Mouse (Mus musculus): ENCODE results near the gene Dtx1. TPM values are rescaled to one million over a fixed set of nuclear protein-coding genes. Genes with fewer than 3 reads are reported as not detected.

Dtx1 gene
- polyA plus RNA-seq, 1 experiment from 2014 or later, result 3.8 TPM

GRCm38 (mm10) chr5:120721005-120721404 lies 9.3 kb upstream of the Dtx1 start:
- ATAC-seq (ENCODE audit: borderline replicate concordance, extremely low read depth, low FRiP score, low TSS enrichment), result no peak
- Histone ChIP-seq H3K4me1 (no peaks in the 10 kb centered on the region), H3K27me3 (0 out of 2 replicates have a peak, but pooled peaks cover 2% of the 10 kb centered on the region), H3K4me3 (no peak overlapping the region), H3K9me3 (no peaks in the 10 kb centered on the region), H3K9ac (no peak overlapping the region), H3K4me2 (no peak overlapping the region), H3K27ac (no peak overlapping the region), H3K36me3 (no peaks in the 10 kb centered on the region)
- WGBS, result 52% methylated on average over 7 of the region's 7 CpGs

GRCm38 (mm10) chr5:120718600-120719378 lies 7.1 kb upstream of the Dtx1 start:
- 44% methylated on average over 15 of the region's 15 CpGs for WGBS
- no peaks in the 10 kb centered on the region for H3K4me1 ChIP-seq

GRCm38 (mm10) chr5:120717136-120717535 lies 5.4 kb upstream of the Dtx1 start:
- WGBS, result 58% methylated on average over 10 of the region's 10 CpGs
- H3K9me3 ChIP-seq, result no peaks in the 10 kb centered on the region
- H3K27ac ChIP-seq, result no peak overlapping the region
- H3K9ac ChIP-seq, result no peak overlapping the region
- no peaks in the 10 kb centered on the region for H3K4me1 ChIP-seq
- H3K27me3 ChIP-seq, result peaks cover 30% of the 10 kb centered on the region
- no peak overlapping the region for H3K4me3 ChIP-seq
- no peaks in the 10 kb centered on the region for H3K36me3 ChIP-seq
- ATAC-seq (ENCODE audit: borderline replicate concordance, extremely low read depth, low FRiP score, low TSS enrichment), result no peak
- H3K4me2 ChIP-seq, result no peak overlapping the region

More at GRCm38 (mm10) chr5:120718600-120719378, 7.1 kb upstream of the Dtx1 start:
- peak; percentile 31; the same call in 1 of the 2 replicates for ATAC-seq (ENCODE audit: borderline replicate concordance, extremely low read depth, low FRiP score, low TSS enrichment)
- Histone ChIP-seq H3K4me2 (no peak overlapping the region), H3K27me3 (peaks cover 14% of the 10 kb centered on the region), H3K36me3 (no peaks in the 10 kb centered on the region), H3K9ac (no peak overlapping the region), H3K4me3 (no peak overlapping the region), H3K27ac (no peak overlapping the region), H3K9me3 (no peaks in the 10 kb centered on the region)

GRCm38 (mm10) chr5:120714314-120714713 lies 2.6 kb upstream of the Dtx1 start:
- no peak overlapping the region for H3K27ac ChIP-seq
- H3K27me3 ChIP-seq, result peaks cover 58% of the 10 kb centered on the region
- H3K9ac ChIP-seq, result no peak overlapping the region
- H3K4me1 ChIP-seq, result peaks cover 21% of the 10 kb centered on the region
- H3K4me2 ChIP-seq, result no peak overlapping the region
- WGBS, result 3% methylated on average over 16 of the region's 16 CpGs
- H3K36me3 ChIP-seq, result no peaks in the 10 kb centered on the region
- no peak for ATAC-seq (ENCODE audit: borderline replicate concordance, extremely low read depth, low FRiP score, low TSS enrichment)
- H3K4me3 ChIP-seq, result no peak overlapping the region
- no peaks in the 10 kb centered on the region for H3K9me3 ChIP-seq

- no peak overlapping the region for H3K4me3 ChIP-seq
- no peak overlapping the region for H3K4me2 ChIP-seq
- no peak overlapping the region for H3K27ac ChIP-seq
- H3K4me1 ChIP-seq, result peaks cover 21% of the 10 kb centered on the region
- H3K36me3 ChIP-seq, result no peaks in the 10 kb centered on the region
- no peak overlapping the region for H3K9ac ChIP-seq
- ATAC-seq (ENCODE audit: borderline replicate concordance, extremely low read depth, low FRiP score, low TSS enrichment), result no peak
- 64% methylated on average over 8 of the region's 8 CpGs for WGBS
- no peaks in the 10 kb centered on the region for H3K9me3 ChIP-seq
- peaks cover 72% of the 10 kb centered on the region for H3K27me3 ChIP-seq
Measured at GRCm38 (mm10) chr5:120712721-120713120, 994 bp upstream of the Dtx1 start.

GRCm38 (mm10) chr5:120711416-120711815 lies 311 bp downstream of the Dtx1 start:
- Histone ChIP-seq H3K9me3 (no peaks in the 10 kb centered on the region), H3K4me3 (peak overlapping the region; percentile 40), H3K4me2 (peak overlapping the region; percentile 72), H3K27me3 (peaks cover 77% of the 10 kb centered on the region), H3K9ac (peak overlapping the region; percentile 6; the same call in 1 of the 2 replicates), H3K4me1 (peaks cover 21% of the 10 kb centered on the region), H3K27ac (no peak overlapping the region), H3K36me3 (no peaks in the 10 kb centered on the region)
- 1% methylated on average over 40 of the region's 43 CpGs for WGBS
- no peak for ATAC-seq (ENCODE audit: borderline replicate concordance, extremely low read depth, low FRiP score, low TSS enrichment)

- Histone ChIP-seq H3K27ac (no peak overlapping the region), H3K36me3 (no peaks in the 10 kb centered on the region), H3K9ac (peak overlapping the region; percentile 24; the same call in 1 of the 2 replicates), H3K9me3 (no peaks in the 10 kb centered on the region), H3K27me3 (peaks cover 80% of the 10 kb centered on the region), H3K4me3 (peak overlapping the region; percentile 40), H3K4me1 (peaks cover 21% of the 10 kb centered on the region), H3K4me2 (peak overlapping the region; percentile 72)
- no peak for ATAC-seq (ENCODE audit: borderline replicate concordance, extremely low read depth, low FRiP score, low TSS enrichment)
- WGBS, result 1% methylated on average over 28 of the region's 34 CpGs
Measured at GRCm38 (mm10) chr5:120710826-120711248, 890 bp downstream of the Dtx1 start.

- 2% methylated on average over 40 of the region's 40 CpGs for WGBS
- peaks cover 80% of the 10 kb centered on the region for H3K27me3 ChIP-seq
Measured at GRCm38 (mm10) chr5:120710161-120710825, 1.4 kb downstream of the Dtx1 start.

GRCm38 (mm10) chr5:120706976-120707375 lies 4.8 kb downstream of the Dtx1 start:
- Histone ChIP-seq H3K4me1 (peaks cover 21% of the 10 kb centered on the region), H3K4me2 (no peak overlapping the region), H3K9me3 (no peaks in the 10 kb centered on the region), H3K27ac (no peak overlapping the region), H3K9ac (no peak overlapping the region), H3K27me3 (peaks cover 52% of the 10 kb centered on the region), H3K4me3 (no peak overlapping the region), H3K36me3 (no peaks in the 10 kb centered on the region)
- no peak for ATAC-seq (ENCODE audit: borderline replicate concordance, extremely low read depth, low FRiP score, low TSS enrichment)
- 38% methylated on average over 13 of the region's 13 CpGs for whole genome bisulfite sequencing

More at GRCm38 (mm10) chr5:120710161-120710825, 1.4 kb downstream of the Dtx1 start:
- Histone ChIP-seq H3K4me3 (peak overlapping the region; percentile 40), H3K4me1 (peaks cover 21% of the 10 kb centered on the region), H3K27ac (no peak overlapping the region), H3K36me3 (no peaks in the 10 kb centered on the region), H3K4me2 (peak overlapping the region; percentile 72), H3K9ac (peak overlapping the region; percentile 24), H3K9me3 (no peaks in the 10 kb centered on the region)
- peak; percentile 61 for ATAC-seq (ENCODE audit: borderline replicate concordance, extremely low read depth, low FRiP score, low TSS enrichment)

GRCm38 (mm10) chr5:120706541-120706940 lies 5.2 kb downstream of the Dtx1 start:
- no peak overlapping the region for H3K4me2 ChIP-seq
- H3K9me3 ChIP-seq, result no peaks in the 10 kb centered on the region
- peaks cover 48% of the 10 kb centered on the region for H3K27me3 ChIP-seq
- 4% methylated on average over 16 of the region's 16 CpGs for WGBS
- no peak overlapping the region for H3K4me3 ChIP-seq
- H3K36me3 ChIP-seq, result no peaks in the 10 kb centered on the region
- H3K9ac ChIP-seq, result no peak overlapping the region
- no peak for ATAC-seq (ENCODE audit: borderline replicate concordance, extremely low read depth, low FRiP score, low TSS enrichment)
- H3K27ac ChIP-seq, result no peak overlapping the region
- H3K4me1 ChIP-seq, result peaks cover 19% of the 10 kb centered on the region

GRCm38 (mm10) chr5:120704421-120704820 lies 7.3 kb downstream of the Dtx1 start:
- no peak for ATAC-seq (ENCODE audit: borderline replicate concordance, extremely low read depth, low FRiP score, low TSS enrichment)
- H3K4me2 ChIP-seq, result no peak overlapping the region
- H3K36me3 ChIP-seq, result no peaks in the 10 kb centered on the region
- peaks cover 41% of the 10 kb centered on the region for H3K27me3 ChIP-seq
- H3K27ac ChIP-seq, result no peak overlapping the region
- no peak overlapping the region for H3K9ac ChIP-seq
- H3K4me1 ChIP-seq, result no peaks in the 10 kb centered on the region
- no peaks in the 10 kb centered on the region for H3K9me3 ChIP-seq
- H3K4me3 ChIP-seq, result no peak overlapping the region
- WGBS, result 46% methylated on average over 6 of the region's 6 CpGs

GRCm38 (mm10) chr5:120703660-120704059 lies 8.1 kb downstream of the Dtx1 start:
- Histone ChIP-seq H3K36me3 (no peaks in the 10 kb centered on the region), H3K4me1 (no peaks in the 10 kb centered on the region), H3K4me3 (no peak overlapping the region), H3K9ac (no peak overlapping the region), H3K27ac (no peak overlapping the region), H3K9me3 (no peaks in the 10 kb centered on the region), H3K27me3 (peaks cover 35% of the 10 kb centered on the region), H3K4me2 (no peak overlapping the region)
- ATAC-seq (ENCODE audit: borderline replicate concordance, extremely low read depth, low FRiP score, low TSS enrichment), result no peak
- 73% methylated on average over 3 of the region's 3 CpGs for WGBS
